Mouse (Mus musculus) small intestine, adult 2 months (tissue): ENCODE measurements at regions not wholly inside any gene's neighbourhood (a gene's known extent, or its start where the extent isn't known, plus 50 kb on each side); places are given as distances from the start of the nearest gene placed in this dataset.
"Not testable (repeated sequence)": the region's sequence is repeated elsewhere in the genome, so short reads cannot be mapped to it uniquely, and the experiment has no call there.

Experiments
- H3K27ac ChIP-seq: fragments of 200-500 bp; 2 replicates; pipeline ENCODE4 v1.5.1; 2012; ENCODE audit warnings: low read depth, low read length, control low read depth, inconsistent platforms; ENCODE audit not compliant: insufficient read depth
- H3K27me3 ChIP-seq: fragments of 200-500 bp; 2 replicates; pipeline ENCODE4 v1.6.1; 2012; ENCODE audit warnings: mild to moderate bottlenecking, moderate library complexity, low read length, inconsistent platforms; ENCODE audit not compliant: control insufficient read depth, insufficient read depth
- H3K36me3 ChIP-seq: fragments of 200-500 bp; 2 replicates; pipeline ENCODE4 v1.6.1; 2012; ENCODE audit warnings: mild to moderate bottlenecking, low read length, control low read depth, inconsistent platforms; ENCODE audit not compliant: control insufficient read depth, insufficient read depth
- H3K4me1 ChIP-seq: fragments of 200-500 bp; 2 replicates; pipeline ENCODE4 v1.6.1; 2012; ENCODE audit warnings: low read length, inconsistent platforms, mixed read lengths; ENCODE audit not compliant: control insufficient read depth, insufficient read depth, insufficient read length
- H3K4me3 ChIP-seq: fragments of 200-500 bp; 2 replicates; pipeline ENCODE4 v1.5.1; 2012; ENCODE audit warnings: low read depth, mild to moderate bottlenecking, control low read depth, inconsistent platforms, low read length, moderate library complexity
- CTCF ChIP-seq: fragments of 200-500 bp; IDR thresholded peaks from 2 replicates; pipeline ENCODE4 v1.5.1; 2012; ENCODE audit warnings: low read depth, mild to moderate bottlenecking, control low read depth, inconsistent platforms, low read length, moderate library complexity, mixed read lengths; ENCODE audit not compliant: insufficient replicate concordance, insufficient read length; ENCODE audit errors: extremely low read depth
- POLR2A ChIP-seq: fragments of 200-500 bp; IDR thresholded peaks from 2 replicates; pipeline ENCODE4 v1.6.1; 2012; ENCODE audit warnings: low read depth, mild to moderate bottlenecking, control low read depth, inconsistent platforms, low read length, moderate library complexity
- WGBS: fragments of 180-500 bp; shearing (Covaris S2); methylation state at CpG from one replicate; pipeline ENCODE4 v1.1.7; 2018; 5-methylcytosine and 5-hydroxymethylcytosine counted together

DNA sequence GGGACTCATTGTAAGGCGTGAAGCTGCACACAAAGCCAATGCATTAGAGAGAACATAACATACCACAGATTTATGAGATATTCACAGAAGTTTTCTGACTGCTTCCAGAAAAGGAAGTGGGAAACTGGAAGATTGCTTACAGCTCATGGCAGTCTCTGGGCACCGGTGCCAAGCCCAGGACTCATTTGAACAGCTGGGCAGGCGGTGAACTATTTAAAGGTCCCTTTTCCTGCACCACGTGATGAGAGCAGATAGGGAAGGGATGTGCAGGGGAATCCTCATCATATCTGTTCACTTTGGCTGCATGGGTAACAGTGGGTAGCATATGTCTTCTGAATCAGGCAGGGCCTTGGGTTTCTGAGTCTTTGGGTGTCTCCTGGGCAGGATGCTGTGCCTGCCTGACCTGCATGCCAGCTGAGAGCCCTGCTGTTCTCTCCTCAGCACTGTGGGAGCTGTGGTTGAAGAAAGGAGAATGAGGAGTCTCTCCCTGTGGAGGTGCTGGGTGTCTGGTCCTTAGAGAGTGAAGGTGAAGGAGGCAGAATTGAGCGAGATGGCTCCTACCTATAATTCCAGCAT lies 123.5 kb downstream of the Cyld start:
- TF ChIP-seq POLR2A (no peak), CTCF (no peak)
- Histone ChIP-seq H3K4me3 (no peak overlapping the region), H3K27me3 (no peaks in the 10 kb centered on the region), H3K4me1 (no peaks in the 10 kb centered on the region), H3K36me3 (no peaks in the 10 kb centered on the region), H3K27ac (no peak overlapping the region)
- WGBS: 82% methylated on average over 5 of the region's 5 CpGs

DNA sequence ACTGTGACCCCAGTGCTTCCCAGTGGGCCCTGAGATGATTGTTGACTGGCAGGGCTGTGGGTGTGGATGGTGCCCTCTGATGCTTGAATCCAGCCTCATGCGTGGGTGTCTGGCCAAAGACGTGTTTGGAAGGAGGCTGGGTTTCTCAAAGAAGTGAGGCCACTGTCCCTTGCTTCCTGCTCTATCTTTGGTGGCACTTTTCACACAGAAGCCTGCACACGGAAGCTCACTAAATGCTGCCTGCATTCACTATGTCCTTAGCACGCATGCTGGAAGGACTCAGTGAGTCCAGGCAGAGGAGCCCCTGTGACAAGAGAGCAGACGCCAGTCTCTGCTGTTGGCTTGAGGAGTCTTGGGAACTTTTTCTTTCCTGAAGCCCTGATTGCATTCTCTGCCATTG lies 119.6 kb downstream of the Cyld start:
- Histone ChIP-seq H3K4me1 (no peaks in the 10 kb centered on the region), H3K36me3 (no peaks in the 10 kb centered on the region), H3K4me3 (no peak overlapping the region), H3K27ac (no peak overlapping the region), H3K27me3 (no peaks in the 10 kb centered on the region)
- TF ChIP-seq CTCF (no peak), POLR2A (no peak)
- WGBS: 65% methylated on average over 5 of the region's 5 CpGs

DNA sequence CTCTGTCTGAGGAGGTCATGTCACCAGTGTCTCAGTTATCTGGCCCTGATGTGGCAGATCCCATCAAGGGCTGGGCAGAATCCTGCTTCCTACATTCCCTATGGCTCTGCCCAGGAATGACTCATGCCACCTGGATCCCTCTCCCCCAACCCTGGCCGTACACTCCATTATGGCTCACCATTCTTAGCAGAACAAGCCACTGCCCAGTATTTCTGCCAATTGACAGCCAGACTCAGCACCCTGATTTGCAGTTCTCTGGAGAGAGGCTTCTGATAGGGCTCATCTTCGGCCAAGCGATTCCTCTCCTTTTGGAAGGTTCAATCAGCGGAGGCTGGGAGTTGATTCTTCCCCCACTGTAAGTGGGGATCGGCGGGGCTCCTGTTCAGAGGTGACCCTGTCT lies 117.4 kb downstream of the Cyld start:
- H3K4me3 ChIP-seq: no peak overlapping the region
- no peaks in the 10 kb centered on the region for H3K4me1 ChIP-seq
- TF ChIP-seq POLR2A (no peak), CTCF (no peak)
- H3K27ac ChIP-seq: no peak overlapping the region
- H3K27me3 ChIP-seq: no peaks in the 10 kb centered on the region
- 88% methylated on average over 6 of the region's 6 CpGs for WGBS
- H3K36me3 ChIP-seq: no peaks in the 10 kb centered on the region

DNA sequence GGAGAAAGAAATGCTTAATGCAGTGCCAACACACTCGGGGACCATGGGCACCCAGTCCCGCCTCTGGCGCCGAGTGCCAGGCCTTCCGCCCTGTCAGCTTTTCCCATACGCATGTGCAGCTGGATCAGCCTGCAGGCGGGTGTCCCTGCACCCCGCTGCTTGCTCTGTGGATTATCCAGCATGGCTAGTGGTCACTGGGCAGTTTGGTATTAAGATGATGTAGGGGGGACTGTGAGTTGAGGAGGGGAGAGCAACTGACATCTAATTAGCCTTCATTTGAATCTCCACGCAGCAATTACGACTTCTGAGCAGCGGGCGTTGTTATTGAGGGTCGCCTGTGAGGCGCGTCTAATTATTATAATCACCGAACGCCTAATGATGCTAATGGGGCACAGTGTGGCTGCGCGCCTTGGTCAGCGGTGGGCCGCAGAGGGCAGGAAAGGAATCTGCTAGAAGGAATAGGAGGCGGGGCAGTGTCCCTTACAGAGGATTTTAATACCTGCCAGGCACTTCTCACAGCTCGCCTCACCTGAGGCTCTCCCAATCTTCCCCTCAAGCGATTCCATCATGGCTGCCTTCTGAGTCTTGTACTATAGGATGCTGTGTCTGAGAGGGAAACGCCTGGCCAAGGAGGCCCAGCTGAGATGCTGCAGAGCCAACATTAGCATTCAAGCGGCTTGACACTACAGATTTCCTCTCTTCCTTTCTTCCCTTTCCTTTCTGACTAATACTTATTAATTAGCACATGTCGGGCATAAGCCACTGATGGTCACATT lies 116.3 kb downstream of the Cyld start:
- Histone ChIP-seq H3K27ac (no peak overlapping the region), H3K27me3 (no peaks in the 10 kb centered on the region), H3K36me3 (no peaks in the 10 kb centered on the region), H3K4me1 (no peaks in the 10 kb centered on the region), H3K4me3 (no peak overlapping the region)
- 78% methylated on average over 27 of the region's 27 CpGs for WGBS
- no peak for TF ChIP-seq POLR2A

DNA sequence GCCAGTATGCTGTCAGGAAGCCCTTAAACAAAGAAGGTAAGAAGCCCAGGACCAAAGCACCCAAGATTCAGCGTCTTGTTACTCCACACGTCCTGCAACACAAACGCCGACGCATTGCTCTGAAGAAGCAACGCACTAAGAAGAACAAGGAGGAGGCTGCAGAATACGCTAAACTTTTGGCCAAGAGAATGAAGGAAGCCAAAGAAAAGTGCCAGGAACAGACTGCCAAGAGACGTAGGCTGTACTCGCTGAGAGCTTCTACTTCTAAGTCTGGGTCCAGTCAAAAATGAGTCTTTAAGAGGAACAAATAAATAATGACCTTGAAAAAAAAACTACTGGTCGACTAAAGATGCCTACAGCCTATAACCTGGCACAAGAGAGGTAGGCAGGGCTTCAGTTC lies 110.0 kb downstream of the Cyld start:
- WGBS: 86% methylated on average over 10 of the region's 10 CpGs

More for the DNA sequence above, 110.0 kb downstream of the Cyld start:
- H3K4me3 ChIP-seq, H3K36me3 ChIP-seq, H3K4me1 ChIP-seq, H3K27ac ChIP-seq, H3K27me3 ChIP-seq: not testable (repeated sequence)
